Mouse (Mus musculus): ENCODE measurements at regions not wholly inside any gene's neighbourhood (a gene's known extent, or its start where the extent isn't known, plus 50 kb on each side); places are given as distances from the start of the nearest gene placed in this dataset.

DNA sequence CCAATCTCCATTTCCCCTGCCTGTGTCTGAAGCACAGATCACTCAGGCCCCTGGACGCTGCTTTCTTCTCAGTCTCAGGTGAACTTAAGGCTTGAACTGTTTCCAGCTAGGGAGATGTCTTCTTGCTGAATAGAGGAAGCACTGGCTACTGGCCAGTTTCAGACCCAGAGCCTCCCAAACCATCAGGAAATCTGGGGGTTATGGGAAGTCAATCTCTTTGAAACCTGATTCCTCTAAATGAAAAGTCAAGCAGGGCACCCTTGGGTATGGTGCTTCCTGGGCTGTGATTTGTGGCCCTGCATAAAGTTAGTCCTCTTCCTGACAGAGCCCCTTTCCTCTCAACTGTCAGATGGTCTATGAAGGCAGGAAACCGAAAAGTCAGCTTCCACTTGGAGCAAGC lies 208.2 kb downstream of the Sptssa start:
- DNase-seq = no peak

DNA sequence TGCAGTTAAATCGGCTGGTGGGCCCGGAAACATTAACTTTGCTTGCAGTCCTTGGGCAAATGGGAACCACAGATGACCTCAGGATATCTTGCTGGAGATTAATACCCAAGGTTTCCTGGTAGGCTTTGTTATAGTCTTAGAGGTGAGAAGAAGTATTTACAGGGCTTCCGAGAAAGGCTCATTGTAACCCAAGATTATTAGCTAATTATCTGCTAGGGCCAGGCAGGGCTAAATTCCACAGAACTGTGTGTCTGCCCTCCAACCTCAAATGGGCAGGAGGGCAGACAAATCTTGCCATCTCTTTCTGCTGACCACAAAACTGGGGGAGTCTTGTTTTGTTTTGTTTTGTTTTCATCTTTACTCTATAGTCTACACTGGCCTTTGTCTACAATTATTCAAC lies 209.0 kb downstream of the Sptssa start:
- no peak for DNase-seq

DNA sequence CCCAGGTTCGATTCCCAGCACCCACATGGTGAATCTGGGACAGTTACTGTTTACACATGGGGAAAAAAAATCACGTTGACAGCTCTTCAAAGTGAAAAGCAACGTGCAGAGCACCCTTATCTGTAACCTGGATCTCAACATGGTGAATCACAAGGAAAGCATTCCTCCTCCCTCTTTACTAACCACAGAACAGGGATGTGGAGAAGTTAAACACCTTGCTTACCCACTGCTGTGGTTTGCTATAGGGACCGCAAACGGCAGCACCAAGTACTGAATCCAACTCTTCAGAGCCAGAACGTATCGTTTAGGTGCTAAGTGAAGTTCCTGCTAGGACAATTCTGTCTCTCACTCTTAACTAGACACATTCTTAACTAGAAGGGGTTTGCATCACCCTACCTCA lies 210.0 kb downstream of the Sptssa start:
- DNase-seq = no peak

DNA sequence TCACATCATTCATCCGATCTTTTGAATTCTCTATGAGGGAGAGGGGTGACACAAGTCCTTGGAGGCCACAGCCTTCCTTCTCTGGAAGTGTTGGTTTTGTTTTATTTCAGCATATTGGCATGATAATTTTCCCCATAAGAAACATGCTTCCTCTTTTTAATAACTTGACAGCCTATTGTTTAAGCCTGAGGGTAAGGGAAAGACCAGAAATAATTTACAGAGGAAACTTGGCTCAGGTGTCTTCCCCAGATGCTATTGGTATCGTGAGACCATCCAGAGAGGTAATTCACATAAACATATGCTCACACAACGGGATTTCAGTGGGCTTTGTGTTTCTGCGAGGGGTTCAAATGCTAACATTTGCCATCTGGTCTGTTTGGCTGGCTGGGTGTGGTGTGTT lies 212.0 kb downstream of the Sptssa start:
- DNase-seq = no peak

DNA sequence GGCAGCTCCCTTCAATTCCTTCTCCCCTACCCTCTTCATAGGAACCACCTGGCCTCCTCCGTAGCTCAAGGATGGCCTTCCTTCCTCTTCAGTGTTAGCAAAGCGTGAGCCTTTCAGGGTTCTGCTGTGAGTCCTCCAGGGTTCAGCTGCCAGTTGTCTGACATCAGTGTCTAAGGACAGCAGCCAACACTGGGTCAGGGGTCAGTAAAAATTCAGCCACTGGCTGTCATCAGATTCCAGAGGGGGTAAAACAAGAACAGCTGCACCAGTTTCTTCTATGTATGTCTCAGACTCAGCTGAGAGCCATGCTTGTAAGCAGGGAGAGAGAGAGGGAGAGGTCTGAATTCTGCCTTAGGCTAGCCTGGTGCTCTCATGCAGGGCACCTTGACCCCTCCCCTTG lies 213.1 kb downstream of the Sptssa start:
- DNase-seq = no peak

DNA sequence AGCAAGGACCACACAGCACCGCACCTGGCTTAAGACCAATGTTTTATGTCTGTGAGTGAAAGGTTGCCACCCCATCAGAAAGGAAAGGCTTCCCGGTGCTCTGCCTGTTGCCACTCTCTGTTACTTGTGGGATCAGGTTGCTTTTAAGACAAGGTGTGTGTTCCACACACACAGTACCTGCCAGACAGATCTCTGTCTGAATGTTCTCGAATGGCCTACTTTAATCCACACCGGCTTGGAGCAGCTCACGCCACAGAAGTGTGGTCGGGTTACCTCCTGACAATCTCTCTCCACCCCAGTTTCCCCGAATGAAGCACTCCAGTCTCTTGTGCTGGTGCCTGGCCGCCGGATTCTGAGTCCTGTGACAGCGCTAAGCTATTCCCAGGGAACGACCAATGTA lies 214.0 kb downstream of the Sptssa start:
- DNase-seq = no peak

DNA sequence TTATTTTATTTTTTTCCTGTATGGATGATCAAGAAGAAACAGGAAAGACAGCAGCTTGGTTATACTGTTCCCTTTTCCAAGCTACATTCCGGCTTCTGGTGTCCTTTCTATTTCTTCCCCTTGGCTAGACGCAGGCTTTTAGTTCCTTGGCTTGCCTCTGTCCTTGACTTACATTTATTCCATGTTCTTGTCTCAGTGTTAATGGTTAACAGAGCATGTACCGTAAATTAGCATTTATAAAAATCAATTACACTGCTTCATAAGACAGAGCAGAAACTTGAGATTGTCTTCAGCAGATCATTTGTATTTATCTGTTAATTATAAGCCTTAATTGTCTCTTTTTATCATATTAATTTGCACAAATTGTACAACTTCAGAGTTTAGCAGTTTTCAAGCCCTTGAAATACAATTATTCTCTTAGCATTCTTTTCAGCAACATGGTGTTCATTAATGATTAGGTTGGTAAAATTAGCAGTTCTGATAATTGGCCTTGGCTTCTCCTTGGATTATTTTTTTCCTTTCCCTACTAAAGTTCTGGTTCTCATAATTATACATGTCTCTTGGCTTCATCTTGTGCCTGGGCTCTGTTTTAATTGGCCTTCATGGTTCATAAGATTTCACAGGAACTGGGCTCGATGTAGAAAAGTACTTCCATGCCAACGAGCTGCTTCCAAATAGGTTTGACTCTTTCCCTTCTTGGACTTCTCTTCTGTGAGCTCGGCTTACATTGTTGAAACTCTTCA lies 215.4 kb downstream of the Sptssa start:
- no peak for DNase-seq

DNA sequence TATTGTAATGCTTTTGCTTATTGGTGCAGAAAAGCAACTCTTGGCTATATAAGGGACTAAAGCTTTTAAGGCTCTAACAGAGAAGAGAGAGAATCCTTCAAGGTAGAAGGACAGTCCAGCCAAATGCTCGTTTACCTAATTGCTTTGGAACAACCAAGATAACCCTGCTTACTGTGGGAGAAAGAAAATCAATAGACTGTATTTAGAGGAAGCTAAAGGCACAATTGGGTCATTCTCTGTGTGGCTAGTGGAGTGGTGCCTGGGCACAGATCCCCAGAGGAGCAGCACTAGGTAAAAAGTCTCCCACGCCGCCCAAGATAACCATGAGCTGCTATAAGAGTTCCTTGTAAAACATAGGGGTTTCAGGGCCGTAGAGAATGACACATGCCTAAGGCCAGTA lies 217.6 kb downstream of the Sptssa start:
- no peak for DNase-seq

DNA sequence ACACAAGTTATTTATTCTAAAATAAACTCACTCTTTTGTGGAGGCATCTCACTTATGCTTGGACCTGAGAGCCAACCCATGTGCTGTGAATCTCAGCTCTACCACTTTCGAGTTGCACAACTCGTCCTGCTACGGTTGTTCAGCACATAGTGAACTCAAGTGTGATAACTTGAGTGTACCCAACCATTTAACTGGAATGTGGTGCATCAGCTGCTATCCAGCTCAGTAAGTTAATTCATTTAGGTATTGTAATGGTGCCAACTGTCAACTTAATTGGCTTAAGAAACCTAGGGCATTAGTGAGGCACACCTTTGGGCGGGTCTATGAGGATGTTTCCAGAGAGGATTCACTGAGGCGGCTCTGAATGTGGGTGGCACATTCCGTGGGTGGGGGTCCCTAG lies 221.6 kb upstream of the Egln3 start:
- no peak for DNase-seq

DNA sequence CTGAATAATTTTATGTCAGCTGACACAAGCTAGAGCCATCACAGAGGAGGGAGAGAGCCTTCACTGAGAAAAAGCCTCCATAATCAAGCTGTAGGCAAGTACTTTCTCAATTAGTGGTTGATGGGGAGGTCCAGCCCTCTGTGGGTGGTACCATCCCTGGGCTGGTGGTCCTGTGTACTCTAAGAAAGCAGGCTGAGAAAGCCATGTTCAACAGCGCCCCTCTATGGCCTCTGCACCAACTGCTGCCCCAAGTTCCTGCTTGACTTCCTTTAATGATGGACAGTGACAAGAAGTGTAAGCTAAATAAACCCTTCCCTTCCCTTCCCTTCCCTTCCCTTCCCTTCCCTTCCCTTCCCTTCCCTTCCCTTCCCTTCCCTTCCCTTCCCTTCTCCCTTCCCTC lies 211.2 kb upstream of the Egln3 start:
- DNase-seq = no peak

DNA sequence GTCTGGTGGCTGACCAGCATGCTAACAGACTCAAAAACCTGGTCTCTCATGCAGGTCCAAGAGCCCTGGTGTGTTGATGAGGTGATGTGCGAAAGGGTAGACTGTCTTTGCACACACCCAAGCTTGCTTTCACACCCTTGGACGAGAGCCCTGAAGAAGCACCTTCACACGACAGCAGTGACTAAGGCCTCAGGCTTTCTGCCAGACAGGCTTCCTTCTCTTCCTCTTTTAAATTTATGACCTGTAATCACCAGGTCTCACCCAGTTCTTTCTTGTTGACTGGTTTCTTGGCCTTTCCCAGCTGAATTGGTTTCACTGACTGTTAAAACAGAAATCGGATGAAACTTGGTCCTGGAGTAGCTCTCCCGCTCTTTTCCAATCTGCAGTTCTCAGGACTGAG lies 210.5 kb upstream of the Egln3 start:
- no peak for DNase-seq

DNA sequence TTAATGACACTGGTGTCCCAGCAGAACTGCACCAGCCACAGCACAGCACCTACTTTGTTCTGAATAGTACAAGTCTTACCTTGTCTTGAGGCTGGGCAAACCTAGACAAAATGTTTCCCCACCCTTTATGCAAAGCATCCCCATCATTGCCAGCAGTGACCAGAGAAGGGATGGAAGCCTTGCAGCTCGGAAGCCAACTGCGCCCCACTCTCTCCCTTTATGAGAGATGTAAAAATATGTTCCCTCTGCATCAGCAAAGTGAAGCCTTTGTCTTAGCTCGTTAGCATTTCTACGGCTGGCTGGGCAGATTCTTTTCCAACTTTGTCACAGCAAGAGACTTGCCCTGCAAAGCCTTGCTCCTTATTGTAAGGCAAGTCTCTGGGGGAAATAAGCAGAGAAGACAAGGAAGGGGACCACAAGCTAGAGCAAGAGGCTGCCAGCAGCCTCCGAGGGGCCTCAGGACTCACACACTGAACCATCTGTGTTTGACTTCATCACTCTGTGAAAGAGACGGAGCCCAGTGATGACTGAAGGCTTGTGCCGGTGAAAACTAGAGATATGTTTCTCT lies 206.5 kb upstream of the Egln3 start:
- no peak for DNase-seq

DNA sequence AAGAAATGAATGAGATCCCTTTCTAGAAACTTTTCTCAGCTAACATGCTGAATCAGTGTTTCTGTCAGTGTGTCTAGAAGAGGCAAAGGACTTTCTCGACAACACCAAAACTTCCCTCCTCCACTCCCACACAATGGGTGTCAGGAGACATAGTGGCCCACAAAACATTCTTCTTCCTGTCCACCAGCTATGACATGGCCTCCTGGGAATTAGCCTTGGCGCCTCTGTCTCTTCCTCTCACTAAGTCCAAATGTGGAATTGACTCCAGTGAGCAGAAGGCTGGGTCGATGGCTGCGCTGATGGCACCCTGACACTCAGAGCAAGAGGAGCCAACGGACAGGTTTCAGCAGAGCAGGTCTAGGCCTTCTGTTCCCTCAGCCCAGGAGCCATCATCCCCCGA lies 205.2 kb upstream of the Egln3 start:
- DNase-seq = no peak

DNA sequence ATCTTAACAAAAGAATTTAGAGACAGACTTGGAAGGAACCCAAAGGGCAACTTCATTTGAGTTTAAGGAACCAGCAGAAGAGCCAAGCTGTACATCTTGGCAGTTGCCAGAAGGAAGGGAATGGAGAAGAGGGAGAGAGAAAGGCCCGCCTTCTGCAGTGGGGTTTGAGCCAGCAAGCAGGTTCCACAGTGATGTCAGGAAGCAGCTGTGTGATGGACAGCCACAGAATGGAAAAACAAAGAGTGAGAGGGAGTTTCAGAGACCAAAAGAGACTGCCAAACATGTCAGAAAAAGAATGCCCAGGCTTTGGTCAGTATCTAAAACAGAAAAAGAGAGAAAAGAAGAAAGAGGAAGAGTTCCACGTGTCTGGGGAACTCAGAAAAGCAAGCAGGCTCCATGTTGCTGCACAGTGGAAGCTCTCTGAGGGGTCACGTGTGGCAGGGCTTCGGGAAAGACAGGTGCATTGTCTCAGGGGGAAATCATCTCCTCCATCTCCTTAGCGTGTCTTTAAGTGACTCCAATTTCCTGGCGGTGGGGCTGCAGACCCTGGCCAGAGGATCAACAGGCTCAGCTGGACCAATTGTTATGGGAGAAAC lies 203.7 kb upstream of the Egln3 start:
- no peak for DNase-seq

DNA sequence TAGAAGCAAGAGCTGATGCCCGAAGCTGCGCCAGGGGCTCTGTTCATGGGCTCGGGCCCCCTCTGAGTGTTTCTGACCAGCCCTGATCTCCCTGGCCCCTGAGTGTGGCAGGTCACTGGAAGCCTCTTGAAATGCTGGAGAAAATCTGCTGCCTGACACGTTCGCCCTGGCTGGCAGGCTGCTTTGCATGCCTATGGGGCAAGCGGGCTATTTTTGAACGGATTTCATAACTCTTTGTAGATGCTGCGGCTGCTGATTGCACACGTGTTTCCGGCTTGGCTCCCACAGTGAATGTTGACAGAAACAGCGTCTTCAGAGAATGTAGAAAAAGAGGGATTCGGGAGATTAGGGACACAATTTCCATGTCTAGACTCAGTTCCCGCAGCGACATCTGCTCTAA lies 201.4 kb upstream of the Egln3 start:
- no peak for DNase-seq

DNA sequence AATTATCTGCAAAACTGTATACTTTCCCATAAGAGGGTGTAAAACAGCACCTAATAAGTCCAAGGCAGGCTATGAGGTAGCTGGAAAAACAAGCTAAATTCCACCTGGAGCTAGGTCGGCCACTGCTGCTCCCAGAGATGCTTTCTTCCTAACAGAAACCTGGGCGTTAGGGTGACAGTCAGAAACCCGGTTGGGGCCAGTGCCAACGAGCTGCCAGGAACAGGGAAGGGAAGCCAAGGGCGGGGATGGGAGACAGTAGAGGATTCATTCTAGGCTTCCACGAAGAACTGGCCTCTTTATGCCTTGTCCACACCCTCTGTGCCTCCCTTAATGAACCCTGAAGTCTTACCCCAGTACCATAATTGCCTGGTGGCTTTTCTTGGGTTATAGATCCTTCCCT lies 198.9 kb upstream of the Egln3 start:
- no peak for DNase-seq

DNA sequence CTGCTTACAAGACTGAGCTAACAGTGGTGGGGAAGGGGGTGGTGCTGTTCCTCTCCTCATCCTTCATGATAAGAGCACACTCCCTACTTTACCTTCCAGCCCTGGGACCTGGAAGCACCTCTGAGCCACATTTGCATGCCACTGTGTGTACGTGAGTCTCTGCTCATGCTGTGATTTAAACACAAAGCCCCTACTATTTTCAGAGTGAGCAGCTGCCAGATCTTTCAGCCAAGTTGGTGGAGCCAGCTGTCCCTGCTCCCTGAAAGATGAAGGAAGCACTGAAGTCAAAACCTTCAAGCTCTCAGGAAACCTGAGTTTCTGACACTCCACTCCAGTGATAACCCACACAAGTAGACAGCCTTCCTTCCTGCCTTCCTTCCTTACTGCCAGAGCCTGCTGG lies 198.0 kb upstream of the Egln3 start:
- DNase-seq = no peak

DNA sequence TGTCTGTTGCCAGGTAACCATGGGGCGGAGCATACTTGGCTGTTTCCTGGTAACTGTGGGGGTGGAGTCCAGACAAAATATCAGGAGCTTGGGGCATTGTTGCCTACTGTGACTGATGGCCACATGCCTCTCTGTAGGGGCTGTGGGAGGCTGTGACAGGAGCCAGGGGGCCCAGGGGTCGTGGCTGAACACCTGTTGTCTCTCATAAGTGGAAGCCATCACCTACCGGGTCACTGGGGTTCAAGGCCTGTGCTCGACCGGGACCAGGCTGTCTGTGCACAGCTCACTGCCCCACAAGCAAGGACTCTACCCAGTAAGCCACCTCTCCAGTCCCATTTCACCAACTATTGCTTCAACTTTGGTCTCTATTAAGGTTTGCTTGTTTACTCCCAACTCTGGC lies 196.4 kb upstream of the Egln3 start:
- no peak for DNase-seq

DNA sequence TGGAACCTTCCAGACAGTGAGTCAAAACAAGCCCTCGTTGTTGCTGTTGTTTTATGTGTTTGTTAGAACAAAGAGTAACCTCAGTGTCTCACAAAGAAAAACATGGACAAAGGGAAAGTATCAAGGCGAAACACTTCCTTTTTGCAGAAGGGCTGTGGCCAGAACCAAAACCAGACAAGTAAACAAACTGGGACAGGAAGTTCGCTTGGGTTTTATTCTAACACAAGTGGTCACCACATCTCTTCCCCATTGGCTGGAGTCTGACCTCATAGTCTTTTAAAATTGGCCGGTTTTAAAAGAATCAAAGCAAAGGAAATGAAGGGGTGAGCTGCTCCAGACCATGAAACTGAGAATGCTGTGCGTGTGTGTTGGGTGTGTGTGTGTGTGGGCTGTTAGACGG lies 194.4 kb upstream of the Egln3 start:
- DNase-seq = no peak

DNA sequence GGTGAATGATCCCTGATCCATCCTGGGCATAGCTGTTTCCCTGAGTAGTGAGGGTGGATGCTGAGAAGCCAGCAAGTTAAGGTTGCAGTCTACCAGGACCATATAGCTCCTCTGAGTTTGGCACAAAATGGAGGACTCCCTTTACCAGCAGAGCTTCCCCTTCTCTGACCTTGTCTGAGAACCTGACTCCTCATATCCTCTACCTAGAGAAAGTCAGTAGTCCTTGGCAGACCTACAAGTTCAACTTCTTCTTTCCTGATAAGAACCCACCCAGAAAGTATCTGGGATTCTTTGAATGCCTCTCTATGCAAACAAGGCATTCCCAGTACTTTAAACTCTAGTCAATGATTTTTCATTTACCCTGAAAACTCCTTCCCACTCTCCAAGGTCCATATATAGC lies 193.3 kb upstream of the Egln3 start:
- DNase-seq = no peak

DNA sequence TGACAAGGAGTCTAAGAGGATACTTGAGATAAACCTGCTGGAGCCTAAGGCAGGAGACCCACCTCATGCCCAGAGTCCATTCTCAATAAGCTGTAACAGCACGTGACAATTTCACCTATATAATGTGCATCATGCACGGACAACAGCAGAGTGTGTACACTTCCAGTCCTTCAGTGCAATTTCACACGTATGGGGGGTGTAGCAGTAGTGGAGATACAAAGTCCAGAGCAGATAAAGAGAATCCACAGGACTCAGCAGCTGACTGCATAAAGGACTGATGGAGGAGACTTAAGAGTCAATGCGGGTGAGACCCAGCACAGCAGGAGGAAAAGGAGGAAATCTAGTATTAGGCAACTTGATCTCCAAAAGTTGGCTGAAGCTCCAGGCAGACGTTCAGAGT lies 192.7 kb upstream of the Egln3 start:
- no peak for DNase-seq

DNA sequence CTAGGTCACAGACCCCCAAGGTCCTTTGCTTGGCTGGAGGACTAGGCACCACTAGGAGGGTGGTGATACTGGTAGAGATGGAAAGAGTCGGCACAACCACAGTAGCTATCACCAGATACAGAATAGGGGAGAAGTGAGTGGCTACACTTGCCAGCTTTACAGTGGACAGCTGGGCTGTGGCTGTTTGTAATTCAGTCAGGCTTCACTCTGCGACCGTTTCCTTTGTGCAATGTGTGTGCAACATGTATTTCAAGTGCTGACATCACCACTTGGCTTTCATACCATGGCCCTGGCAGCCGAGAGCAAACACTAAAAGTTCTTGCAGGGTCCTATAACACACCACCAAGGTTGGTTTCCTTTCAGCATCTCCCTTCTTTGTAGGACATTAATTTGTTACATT lies 181.7 kb upstream of the Egln3 start:
- no peak for DNase-seq

DNA sequence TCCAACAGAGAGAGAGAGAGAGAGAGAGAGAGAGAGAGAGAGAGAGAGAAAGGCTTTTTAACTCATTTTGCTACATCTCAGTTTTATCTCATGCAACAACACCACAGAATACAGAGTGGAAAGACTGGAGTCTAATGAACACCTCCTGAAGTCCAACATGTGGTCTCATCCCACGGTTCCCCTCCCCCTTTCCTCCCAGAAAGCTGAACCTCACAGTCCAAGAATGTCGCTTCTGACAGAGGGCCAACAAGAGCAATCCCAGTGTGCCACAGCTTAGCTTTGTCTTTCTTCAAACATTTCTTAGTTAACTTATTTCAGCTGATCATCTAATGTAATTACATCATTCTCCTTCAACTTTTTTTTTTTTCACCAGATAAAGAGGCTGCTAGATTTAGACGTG lies 180.5 kb upstream of the Egln3 start:
- no peak for DNase-seq

DNA sequence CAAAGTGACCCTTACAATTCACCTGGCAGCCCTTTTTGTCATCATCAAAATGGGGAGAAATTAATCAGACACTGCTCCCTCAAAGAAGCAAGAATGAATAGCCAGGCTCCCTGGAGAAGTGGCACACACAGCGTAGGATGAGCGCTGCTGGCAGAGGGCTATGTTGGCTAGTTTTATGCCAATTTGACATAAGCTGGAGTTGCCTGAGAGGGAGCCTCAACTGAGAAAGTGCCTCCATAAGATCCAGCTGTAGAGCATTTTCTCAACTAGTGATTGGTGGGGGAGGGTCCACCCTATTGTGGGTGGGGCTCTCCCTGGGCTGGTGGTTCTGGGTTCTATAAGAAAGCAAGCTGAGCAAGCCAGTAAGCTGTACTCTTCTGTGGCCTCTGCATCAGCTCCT lies 179.3 kb upstream of the Egln3 start:
- no peak for DNase-seq

DNA sequence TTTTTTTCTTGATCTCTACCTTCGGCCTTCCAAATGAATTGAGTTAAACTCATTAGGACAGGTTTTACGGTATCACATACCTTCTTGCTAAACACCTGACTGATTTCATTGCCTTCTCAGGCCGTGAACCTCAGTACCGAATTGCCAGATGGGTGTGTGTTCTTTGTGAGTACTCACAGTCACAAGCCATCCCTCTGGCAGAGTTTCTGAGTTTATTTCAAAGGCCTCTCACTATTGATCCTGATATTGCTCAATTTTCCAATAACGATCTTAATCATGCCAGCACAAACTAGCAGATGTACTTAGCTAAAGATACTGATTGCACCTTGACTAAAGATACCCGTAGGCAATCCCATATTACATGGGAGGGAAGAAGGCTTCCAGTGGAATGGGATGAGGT lies 178.4 kb upstream of the Egln3 start:
- no peak for DNase-seq
